Mouse (Mus musculus) thymus, adult 2 months (tissue): ENCODE measurements at regions not wholly inside any gene's neighbourhood (a gene's known extent, or its start where the extent isn't known, plus 50 kb on each side); places are given as distances from the start of the nearest gene placed in this dataset.

Experiments
- CTCF ChIP-seq: fragments of 200-500 bp; IDR thresholded peaks from 2 replicates; pipeline ENCODE4 v1.5.1; 2012; ENCODE audit warnings: mild to moderate bottlenecking, control low read depth, low read length, moderate library complexity, borderline replicate concordance; ENCODE audit not compliant: control insufficient read depth, poor library complexity, insufficient read depth; ENCODE audit errors: extremely low read depth
- POLR2A ChIP-seq: fragments of 200-500 bp; IDR thresholded peaks from 2 replicates; pipeline ENCODE4 v1.6.1; 2012; ENCODE audit warnings: mild to moderate bottlenecking, low read length, control low read depth, moderate library complexity; ENCODE audit not compliant: control insufficient read depth, poor library complexity, insufficient read depth; ENCODE audit errors: extremely low read depth

DNA sequence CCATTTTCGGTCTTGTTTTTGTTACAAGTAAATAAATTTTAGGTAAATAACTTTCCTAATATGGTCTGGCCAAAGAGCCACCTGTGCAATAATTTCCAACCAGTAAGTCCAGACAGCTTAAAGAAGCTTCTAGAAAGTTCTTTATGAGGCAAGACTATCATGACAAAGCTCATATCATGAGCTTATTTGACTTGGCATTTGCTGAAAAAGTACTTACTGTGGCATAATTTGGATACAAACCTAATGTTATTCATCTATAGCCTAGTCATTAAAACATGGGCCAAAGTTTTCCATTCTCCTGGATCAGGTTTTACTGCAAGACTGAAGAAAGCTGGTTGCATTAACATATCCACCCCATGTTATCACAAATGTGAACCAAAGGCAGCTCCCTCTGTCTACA lies 182.1 kb upstream of the Thbs1 start:
- TF ChIP-seq CTCF (no peak), POLR2A (no peak)
